Mouse (Mus musculus) common myeloid progenitor, adult 5-6 weeks (primary cell): ENCODE data around the gene Myh8. TPM values are rescaled to one million over a fixed set of nuclear protein-coding genes. Genes with fewer than 3 reads are reported as not detected.

Experiments
- ATAC-seq: replicated peaks from 2 replicates; pipeline ENCODE4 v1.8.0; 2016; ENCODE audit warnings: low read depth, mild to moderate bottlenecking, moderate TSS enrichment, inconsistent platforms; ENCODE audit not compliant: poor library complexity, severe bottlenecking
- total RNA-seq: library from RNA; stranded (forward); fragments of 200-1000, 187-1606 nt; gene quantifications from 2 replicates; pipeline ENCODE4 v1.2.3, GENCODE M21; 2017

The Myh8 gene
- total RNA-seq, 1 experiment from 2014 or later: not detected

GRCm38 (mm10) chr11:67358031-67358430 lies 81.1 kb downstream of the Myh8 start:
- no peak for ATAC-seq

Other genes with a start within 250 kb of the Myh8 start
- gene Adprm, start 224.5 kb upstream of the Myh8 start, total RNA-seq: 13.6 and 15.1 TPM in 2 replicates
- gene Sco1, start 224.5 kb upstream of the Myh8 start, total RNA-seq: 24.5 and 25.7 TPM in 2 replicates
- gene Myh3, start 198.8 kb upstream of the Myh8 start, total RNA-seq: not detected in 2 replicates
- not detected in 2 replicates for gene Myh2, start 106.1 kb upstream of the Myh8 start, total RNA-seq
- not detected in 2 replicates for gene Myh1, start 77.1 kb upstream of the Myh8 start, total RNA-seq
- gene Myh4, start 39.1 kb upstream of the Myh8 start, total RNA-seq: not detected in 2 replicates
- gene Myh13, start 44.5 kb downstream of the Myh8 start, total RNA-seq: not detected in 2 replicates
- gene Gas7, start 178.3 kb downstream of the Myh8 start, total RNA-seq: 0.92 and 3.2 TPM in 2 replicates